Mouse (Mus musculus) lung, adult 10 weeks (tissue): ENCODE data around the gene Cpn2. TPM values are rescaled to one million over a fixed set of nuclear protein-coding genes. Genes with fewer than 3 reads are reported as not detected.

Experiments
- polyA plus RNA-seq: library from polyadenylated mRNA; stranded (reverse); fragments of 350-450 nt; fragmentation: Illumina TruSeq; extraction: RNeasy Lipid Tissue Mini Kit (QIAGEN cat#74804); gene quantifications from one replicate; pipeline ENCODE4 v1.2.3, GENCODE M21; 2014; ENCODE audit warnings: low read depth, low replicate concordance; ENCODE audit not compliant: insufficient read depth

Gene Cpn2
- 0.12 TPM for polyA plus RNA-seq

GRCm38 (mm10) chr16:30267359-30267758 is at the start of gene Cpn2:
Cpn2 (minus strand) TSS chr16:30267499.

GRCm38 (mm10) chr16:30310647-30311046 is 43.3 kb upstream of the Cpn2 start, which contains the start of gene Gp5:
Gp5 (minus strand) TSS chr16:30310779.

GRCm38 (mm10) chr16:30282844-30283495 is 15.7 kb upstream of the Cpn2 start, which contains the start of gene Lrrc15:
Lrrc15 (minus strand) TSS chr16:30283256.

Other genes with a start within 250 kb of the Cpn2 start
- 74.4 TPM for gene Hes1, start 203.1 kb downstream of the Cpn2 start, polyA plus RNA-seq
- not detected for gene Lrrc15, start 15.8 kb upstream of the Cpn2 start, polyA plus RNA-seq
- gene Gp5, start 43.3 kb upstream of the Cpn2 start, polyA plus RNA-seq, result 0.95 TPM
- 25.7 TPM for gene Atp13a3, start 138.5 kb upstream of the Cpn2 start, polyA plus RNA-seq